ENCODE assay signal across 15 mouse cellular contexts in the genomic region with DNA sequence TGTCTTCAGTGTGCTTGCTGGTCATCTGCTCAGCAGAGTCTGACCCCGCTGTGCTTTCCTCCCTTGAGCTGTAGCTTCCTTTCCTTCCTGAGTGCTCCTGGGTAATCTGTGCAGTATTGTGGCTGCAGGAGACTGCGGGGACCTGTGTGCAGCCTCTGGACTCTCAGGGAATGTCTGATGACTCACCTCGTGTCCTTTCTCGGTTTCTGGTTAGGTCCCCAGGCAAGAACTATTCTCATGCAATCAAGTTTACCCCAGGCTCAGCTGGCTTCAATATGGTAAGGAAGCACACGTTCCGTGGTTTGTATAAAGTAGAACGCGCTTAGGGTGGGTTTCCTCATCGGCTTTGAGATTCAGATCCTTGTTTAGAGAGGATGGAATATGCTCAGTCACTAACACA.
"Had no signal": no experiment of that assay in that cellular context is flagged by ENCODE, and none has a peak within 500 bp of the region (broad histone marks: within the 10 kb centered on the region; RNA-seq: fewer than 3 reads in every experiment).

No protein-coding gene starts in this region.

- H3K4me1 ChIP-seq: kidney, embryonic 15.5 days; limb, embryonic 15.5 days; neural tube, embryonic 13.5 days had no signal

- H3K9me3 ChIP-seq: kidney, embryonic 15.5 days; limb, embryonic 15.5 days; neural tube, embryonic 13.5 days had no signal

- DNase-seq: kidney, adult 2 months; kidney, postnatal 36 days; layer of hippocampus, adult 9-11 months; layer of hippocampus, postnatal 36 days; lung, embryonic 14.5 days; lung, postnatal 10 days; lung, postnatal 4 days; retina, postnatal 1 day; thymus, postnatal 36 days had no signal

- ATAC-seq: midbrain, embryonic 16.5 days had no signal

- H3K9ac ChIP-seq: kidney, embryonic 15.5 days; limb, embryonic 15.5 days; liver, embryonic 14.5 days; lung, embryonic 14.5 days; neural tube, embryonic 13.5 days had no signal

- H3K27ac ChIP-seq: kidney, embryonic 15.5 days; limb, embryonic 15.5 days; liver, embryonic 14.5 days; neural tube, embryonic 13.5 days had no signal

- H3K4me3 ChIP-seq: kidney, embryonic 15.5 days; limb, embryonic 15.5 days; megakaryocyte, embryonic 14.5 days; neural tube, embryonic 13.5 days had no signal
